Mouse (Mus musculus) mesoderm, embryonic 11.5 days (tissue): ENCODE measurements around the gene Snx27.

Experiments used
- DNase-seq: peaks from one replicate; pipeline ENCODE4 v3.0.0-alpha.2; 2012; ENCODE audit warnings: low read depth, low spot score

The Snx27 gene

DNA sequence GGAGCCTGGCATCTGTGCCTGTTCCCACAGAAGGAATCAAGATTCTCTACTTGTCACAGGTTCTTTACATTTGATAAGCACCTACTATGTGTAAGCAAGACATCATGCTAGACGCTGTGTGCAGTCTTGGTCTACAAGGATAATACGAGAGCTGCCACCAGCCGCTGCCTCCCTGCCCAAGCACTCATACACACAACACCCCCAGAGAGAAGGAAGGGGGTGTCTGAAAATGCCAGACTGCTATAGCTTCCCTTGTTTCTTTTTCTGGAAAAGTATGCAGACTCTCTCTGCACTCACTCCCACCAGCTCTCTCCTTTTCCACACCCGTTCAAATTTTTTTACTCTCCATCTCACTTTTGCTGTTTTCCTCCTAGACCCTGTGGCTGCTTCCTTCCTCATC is 105.1 kb downstream of the Snx27 start:
- DNase-seq = no peak

DNA sequence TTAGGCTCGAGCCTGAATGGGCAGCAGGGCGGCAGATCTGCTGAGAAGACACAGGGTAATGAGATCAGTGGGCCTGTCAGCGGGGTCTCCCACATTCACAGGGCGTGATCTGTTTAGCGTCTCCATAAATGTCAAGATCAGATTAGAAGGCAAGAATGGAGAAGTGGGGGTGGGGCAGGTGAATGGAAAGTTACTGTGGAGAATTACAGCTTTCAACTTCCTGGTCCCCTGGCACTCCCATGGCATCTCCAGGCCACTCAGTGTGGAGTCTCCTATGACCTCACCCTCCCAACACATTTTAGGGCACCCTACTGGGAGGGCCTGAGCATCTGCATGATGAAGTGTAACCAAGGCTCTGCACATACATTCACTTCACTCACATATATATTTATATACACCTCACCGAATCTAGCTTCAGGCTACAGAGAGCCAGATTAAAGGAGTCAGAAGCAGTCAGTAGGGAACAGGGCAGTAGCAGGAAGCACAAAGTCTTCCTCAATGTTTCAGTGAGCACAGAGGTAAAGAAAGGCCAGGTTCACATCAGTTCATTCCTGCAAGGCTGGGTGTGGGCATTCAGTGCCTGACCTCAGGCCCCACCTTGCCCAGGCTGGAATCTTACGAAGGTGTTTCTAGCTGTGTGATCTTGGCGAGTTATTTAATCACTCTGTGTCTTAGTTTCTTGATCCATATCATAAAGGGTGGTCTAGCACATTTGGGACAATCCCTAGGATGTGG is 106.0 kb downstream of the Snx27 start:
- no peak for DNase-seq

DNA sequence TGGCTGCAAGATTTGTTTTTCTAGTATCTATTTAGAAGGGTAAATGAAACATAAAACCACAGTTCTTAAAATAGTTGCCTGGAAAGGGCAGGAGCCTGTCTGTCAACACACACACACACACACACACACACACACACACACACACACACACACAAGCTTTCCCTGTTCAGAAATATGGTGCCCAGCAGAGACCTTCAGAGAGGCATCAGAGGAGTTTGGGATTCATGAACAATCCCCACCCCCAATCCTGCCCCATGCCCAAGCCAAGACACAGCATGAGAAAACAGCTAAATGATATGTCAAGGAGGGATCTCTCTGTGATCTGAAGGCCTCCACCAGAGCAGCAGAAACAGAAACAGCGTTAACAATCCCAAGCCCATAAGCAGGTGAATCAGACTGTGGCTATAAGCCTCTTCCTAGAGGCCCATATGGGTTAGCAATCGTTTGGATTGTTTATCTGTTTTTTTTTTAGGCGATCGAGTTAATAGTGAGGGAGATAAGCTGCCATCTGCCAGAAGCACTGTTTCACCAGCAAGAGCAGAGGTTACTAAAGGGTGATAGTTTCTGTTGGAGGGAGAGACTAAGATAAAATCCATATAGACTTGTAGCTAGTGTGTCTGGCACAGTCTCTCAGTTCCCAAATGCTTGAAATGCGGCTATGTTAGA is 108.8 kb downstream of the Snx27 start:
- no peak for DNase-seq

DNA sequence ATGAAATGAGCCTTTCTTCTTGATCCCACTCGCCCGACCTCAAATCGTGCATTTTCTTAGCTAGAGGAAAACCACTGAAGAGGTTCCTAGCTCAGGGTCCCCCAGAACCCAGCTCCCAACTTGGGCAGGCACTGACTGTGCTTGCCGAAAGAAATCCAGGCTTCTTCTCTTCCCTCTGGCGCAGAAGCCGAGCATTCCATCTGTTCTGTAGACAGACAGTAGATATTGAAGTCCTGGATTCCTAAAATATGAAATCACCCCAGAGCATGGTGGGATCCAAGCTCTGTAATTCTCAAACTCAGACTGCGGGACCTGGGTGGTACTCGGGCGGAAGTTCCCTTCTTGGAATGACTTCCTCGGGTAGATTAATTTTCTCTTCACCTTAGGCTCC is 109.4 kb downstream of the Snx27 start:
- DNase-seq = no peak

DNA sequence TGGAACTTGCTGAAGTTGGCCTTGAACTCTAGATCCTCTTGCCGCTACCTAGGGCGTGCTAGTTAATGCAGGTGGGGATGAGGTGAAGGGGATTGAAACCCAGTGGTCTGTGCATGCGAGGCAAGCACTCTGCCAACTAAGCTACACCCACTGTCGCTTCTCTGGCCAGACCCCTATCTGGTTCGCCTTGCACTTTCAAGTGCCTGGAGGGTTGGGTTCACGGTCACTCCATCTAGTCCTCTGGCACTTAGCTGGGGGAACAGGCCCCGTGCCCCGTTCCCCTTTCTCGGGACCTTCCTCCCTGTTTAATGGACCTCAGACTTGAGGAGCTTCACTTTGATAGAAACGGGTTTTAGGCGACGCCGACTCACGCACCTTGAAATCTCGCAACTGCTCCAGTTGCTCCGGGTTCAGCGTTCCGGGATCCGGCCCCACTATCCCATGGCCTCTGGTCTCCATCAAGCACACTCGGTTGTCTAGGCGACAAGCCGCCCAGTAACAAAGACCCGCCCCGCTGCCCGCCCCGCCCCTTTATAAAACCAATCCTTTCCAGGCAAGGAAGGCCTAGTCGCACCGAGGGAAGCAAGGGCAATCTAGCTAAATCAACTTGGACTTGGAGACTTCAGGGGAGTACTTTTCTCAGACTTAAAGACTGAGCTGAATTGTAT is 109.9 kb downstream of the Snx27 start:
- peak; percentile 58 for DNase-seq

DNA sequence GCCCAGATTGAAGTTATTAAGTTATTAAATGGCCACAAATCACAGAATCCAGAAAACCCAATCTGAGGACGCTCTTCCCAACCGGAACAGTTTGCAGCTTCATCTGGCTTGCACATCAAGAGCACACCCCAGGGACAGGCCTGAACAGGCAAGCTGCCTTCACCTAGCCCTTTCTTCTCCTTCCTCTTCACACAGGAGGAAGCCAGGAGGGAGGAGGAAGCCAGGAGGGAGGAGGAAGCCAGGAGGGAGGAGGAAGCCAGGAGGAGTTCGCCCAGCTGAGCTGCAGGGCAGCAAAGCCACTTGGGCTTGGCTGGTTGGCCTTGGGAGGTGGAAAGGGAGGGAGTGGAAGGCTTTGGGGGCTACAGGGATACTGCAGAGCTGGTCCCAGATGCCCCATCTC is 113.6 kb downstream of the Snx27 start:
- DNase-seq = no peak

DNA sequence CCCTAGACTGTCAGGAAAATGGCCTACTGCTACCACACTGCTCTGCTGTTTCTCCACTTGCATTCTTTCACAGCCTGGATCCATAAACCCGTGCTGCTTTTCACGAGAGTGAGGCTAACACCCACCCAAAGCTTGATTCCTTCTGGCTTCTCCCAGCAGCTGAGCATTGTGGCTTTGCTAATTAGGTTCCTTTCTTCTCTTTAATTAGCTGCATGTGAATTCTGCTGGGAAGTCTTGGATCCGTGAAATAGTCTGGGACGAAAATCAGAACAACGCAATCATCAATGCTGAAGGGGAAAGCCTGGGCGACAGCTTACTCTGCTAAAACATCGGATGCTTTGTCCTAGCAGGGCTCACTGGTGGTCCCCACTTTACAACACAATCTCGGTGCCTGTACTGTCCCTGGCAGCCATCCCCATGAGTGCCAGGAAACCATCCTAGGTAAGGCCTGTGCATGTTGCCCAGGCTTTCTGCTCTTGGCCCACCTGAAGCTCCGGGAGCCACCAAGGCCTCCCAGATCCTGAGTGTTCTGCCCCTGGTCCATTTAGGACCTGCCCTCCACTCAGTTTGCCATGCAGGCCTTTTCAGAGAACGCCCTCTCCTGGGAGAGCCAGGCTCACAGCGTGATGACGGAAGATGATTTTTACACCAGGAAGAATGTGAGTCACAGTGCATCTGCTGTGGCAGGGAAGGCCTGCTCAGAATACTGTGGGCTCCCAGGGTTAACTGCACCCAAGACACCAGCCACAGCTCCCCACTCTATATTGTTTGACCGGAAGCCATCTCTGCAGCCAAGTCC is 116.7 kb downstream of the Snx27 start:
- no peak for DNase-seq

DNA sequence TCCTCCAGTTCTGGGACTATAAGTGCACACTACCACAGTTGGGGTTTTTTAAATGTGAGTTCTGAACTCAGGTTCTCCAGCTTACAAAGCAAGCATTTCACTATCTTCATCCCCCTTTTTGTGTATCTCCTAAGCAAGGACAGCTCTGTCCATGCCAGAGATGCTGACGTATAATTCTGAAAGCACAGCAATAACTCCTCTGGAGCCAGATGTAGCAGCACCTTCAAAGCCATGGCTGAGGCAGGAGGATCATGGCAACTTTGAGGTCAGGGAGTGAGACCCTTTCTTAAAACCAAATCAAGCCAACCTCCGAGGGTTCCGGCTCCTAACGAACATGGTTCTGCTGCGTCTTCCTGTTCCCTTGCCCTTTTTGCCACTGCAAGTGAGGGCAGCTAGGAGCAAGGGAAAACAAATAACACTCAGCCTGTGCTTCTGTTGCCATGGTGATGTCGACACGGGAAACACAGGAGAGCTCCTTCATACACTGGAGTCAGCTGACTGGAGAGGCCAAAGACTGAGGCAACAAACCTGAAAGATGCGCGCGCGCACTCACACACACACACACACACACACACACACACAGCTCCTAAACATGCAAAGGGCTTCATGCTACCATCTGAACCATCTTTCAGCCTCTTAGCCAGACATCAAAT is 118.5 kb downstream of the Snx27 start:
- DNase-seq = peak; percentile 60

DNA sequence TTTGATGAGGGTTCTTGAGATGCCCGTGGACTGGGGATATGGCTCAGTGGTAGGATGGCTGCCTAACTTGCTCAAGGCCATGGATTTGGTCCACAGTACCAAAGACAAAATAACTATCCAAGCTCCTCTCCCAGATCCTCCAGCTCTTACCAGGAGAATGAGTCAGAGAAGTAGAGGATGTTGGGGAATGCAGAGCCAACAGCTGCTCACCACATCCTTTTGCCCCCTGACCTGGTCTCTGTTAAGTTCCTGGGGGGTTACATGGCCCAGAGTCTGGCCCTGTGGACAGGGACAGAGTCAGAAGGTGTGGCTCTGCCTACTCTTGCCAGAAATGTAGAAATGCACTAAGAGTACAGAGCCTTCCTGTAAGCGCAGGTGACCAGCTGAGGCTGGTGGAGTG is 122.7 kb downstream of the Snx27 start:
- DNase-seq = no peak

DNA sequence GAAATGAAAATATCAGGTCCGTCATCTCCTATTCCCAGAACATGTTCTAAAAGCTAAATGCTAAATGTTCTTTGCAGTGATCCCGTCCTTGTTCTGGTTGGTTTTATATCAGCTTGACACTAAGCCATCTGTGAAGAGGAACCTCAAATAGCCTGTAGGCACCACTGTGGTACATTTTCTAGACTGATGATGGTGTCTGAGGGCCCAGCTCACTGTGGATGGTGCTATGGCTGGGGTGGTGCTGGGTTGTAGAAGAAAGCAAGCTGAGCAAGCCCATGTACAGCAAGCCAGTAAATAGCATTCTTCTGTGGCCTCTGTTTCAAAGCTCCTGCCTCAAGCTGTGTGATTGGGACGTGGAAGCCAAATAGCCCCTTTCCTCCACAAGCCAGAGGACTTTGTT is 125.5 kb downstream of the Snx27 start:
- no peak for DNase-seq

DNA sequence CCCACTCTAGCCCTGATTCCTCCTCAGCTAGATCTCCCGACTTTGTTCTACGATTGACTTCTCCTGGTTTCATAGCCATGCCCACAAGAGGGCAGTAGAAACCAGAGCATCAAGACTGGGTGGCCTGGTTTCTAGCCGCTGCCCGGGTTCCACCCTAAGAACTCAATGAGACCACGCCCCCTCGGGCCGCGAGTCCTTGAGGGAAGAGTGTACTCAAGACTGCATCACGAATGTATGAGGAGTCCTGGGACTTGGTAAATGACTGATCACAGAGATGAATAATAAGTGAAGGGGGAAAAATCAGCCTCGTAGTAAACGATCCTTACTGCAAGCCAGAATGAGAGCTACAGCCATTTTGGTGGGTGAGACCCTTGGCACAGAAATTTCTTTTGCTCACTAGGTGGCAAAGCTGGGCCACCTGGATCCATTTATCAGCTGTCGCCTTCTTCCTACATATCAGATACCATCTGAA is 126.0 kb downstream of the Snx27 start:
- peak; percentile 94 for DNase-seq

DNA sequence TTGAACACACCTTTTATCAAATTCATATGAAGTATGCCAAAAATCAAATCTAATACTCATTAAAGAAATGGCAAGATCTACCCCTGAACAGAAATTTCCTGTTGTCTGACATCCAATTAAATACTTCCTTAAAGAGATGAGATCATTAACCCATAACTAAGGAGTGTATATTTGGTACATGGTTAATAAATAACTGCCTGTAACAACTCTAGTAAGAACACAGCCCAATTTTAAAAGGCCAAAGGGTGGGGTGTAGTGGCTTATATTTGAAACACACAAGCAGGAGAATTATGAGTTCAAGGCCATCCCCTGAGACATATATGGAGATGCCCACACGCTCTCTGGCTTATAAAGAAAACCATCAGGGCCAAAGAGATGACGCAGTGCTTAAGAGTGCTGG is 133.1 kb downstream of the Snx27 start:
- no peak for DNase-seq
